Mouse (Mus musculus) G1E (cell line): ENCODE measurements around the gene Olfr140.

Source experiments
- CTCF ChIP-seq: IDR thresholded peaks from 2 replicates; pipeline ENCODE4 v1.5.1; 2012; ENCODE audit warnings: low read depth, low read length, inconsistent platforms, mixed read lengths
- GATA1 ChIP-seq: IDR thresholded peaks from 2 replicates; pipeline ENCODE4 v1.6.1; 2012; ENCODE audit warnings: borderline replicate concordance, low read length, inconsistent platforms, mixed read lengths
- GATA2 ChIP-seq: IDR thresholded peaks from 2 replicates; pipeline ENCODE4 v1.6.1; 2012; ENCODE audit warnings: low read depth, low read length, inconsistent platforms, borderline replicate concordance
- POLR2AphosphoS5 ChIP-seq: IDR thresholded peaks from 2 replicates; pipeline ENCODE4 v1.6.1; 2012; ENCODE audit warnings: low read depth, low read length, inconsistent platforms; ENCODE audit not compliant: insufficient replicate concordance
- TAL1 ChIP-seq: conservative IDR thresholded peaks from 2 replicates; pipeline ENCODE4 v1.6.1; 2012; ENCODE audit warnings: low read depth, low read length, inconsistent platforms, mixed read lengths

DNA sequence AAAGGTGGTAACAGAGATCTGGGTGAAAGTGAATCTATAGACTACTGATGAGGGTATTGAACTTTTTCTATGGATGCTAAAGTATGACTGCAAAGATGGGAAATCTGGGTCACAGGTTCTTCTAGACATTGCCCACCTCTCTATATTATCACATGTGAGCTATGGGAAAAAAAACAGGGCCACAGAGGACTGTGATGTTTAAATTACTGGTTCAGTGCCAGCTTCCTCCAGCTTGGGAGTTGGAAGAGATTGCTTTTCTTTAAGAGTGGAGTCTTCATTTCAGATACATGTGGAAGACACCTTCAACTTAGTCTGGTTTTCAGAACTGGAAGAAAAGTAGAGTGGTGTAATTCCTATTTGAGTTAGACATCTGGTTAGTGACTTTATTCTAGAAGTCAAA, 28.4 kb downstream of the Olfr140 start, which contains the start of gene Olfr1265:
- TF ChIP-seq CTCF (no peak), TAL1 (no peak), GATA1 (no peak), GATA2 (no peak), POLR2AphosphoS5 (no peak)
